Mouse (Mus musculus): ENCODE measurements around the gene Tmem267. TPM values are rescaled to one million over a fixed set of nuclear protein-coding genes. Genes with fewer than 3 reads are reported as not detected.
"Not testable (repeated sequence)": the region's sequence is repeated elsewhere in the genome, so short reads cannot be mapped to it uniquely, and the experiment has no call there.

Tmem267 gene
- total RNA-seq, 2 experiments from 2014 or later: 22.5 to 24.2 TPM

GRCm38 (mm10) chr13:119599498-119599897 lies 111.7 kb downstream of the Tmem267 start:
- intact Hi-C loops (cut with DNase I); DNase-seq (ENCODE audit: extremely low spot score in 1 of 2, low spot score in 2 of 2); H3K27ac ChIP-seq; H3K4me3 ChIP-seq: not testable (repeated sequence)

- DNase-seq (ENCODE audit: extremely low spot score in 1 of 2, low spot score in 2 of 2): peak; percentile 48 to 49
- intact Hi-C loops (cut with DNase I); H3K4me3 ChIP-seq; H3K27ac ChIP-seq: not testable (repeated sequence)
These were observed 112.3 kb downstream of the Tmem267 start for GRCm38 (mm10) chr13:119600166-119600565.

GRCm38 (mm10) chr13:119602688-119603331 lies 115.0 kb downstream of the Tmem267 start:
- DNase-seq (ENCODE audit: extremely low spot score in 1 of 2, low spot score in 2 of 2): peak; percentile 45 to 49
- intact Hi-C loops (cut with DNase I); H3K27ac ChIP-seq; H3K4me3 ChIP-seq: not testable (repeated sequence)

- H3K4me3 ChIP-seq; intact Hi-C loops (cut with DNase I): not testable (repeated sequence)
These were observed 116.1 kb downstream of the Tmem267 start for GRCm38 (mm10) chr13:119603890-119604289.

GRCm38 (mm10) chr13:119604322-119604721 lies 116.5 kb downstream of the Tmem267 start:
- intact Hi-C loops (cut with DNase I); H3K27ac ChIP-seq; H3K4me3 ChIP-seq; DNase-seq (ENCODE audit: extremely low spot score in 1 of 2, low spot score in 2 of 2): not testable (repeated sequence)

More at GRCm38 (mm10) chr13:119603890-119604289, 116.1 kb downstream of the Tmem267 start:
- not testable (repeated sequence) for H3K27ac ChIP-seq; DNase-seq (ENCODE audit: extremely low spot score in 1 of 2, low spot score in 2 of 2)

- Histone ChIP-seq H3K27ac (no peak overlapping the region), H3K4me3 (no peak overlapping the region)
- intact Hi-C loops (cut with DNase I): no loop called here
- no peak for DNase-seq (ENCODE audit: extremely low spot score in 1 of 2, low spot score in 2 of 2)
- TF ChIP-seq CTCF (IDR thresholded peaks at IDR 0.05): no peak
These were observed 131.0 kb downstream of the Tmem267 start for GRCm38 (mm10) chr13:119618841-119619240.

- no peak overlapping the region for H3K27ac ChIP-seq
- intact Hi-C loops (cut with DNase I): no loop called here
- no peak overlapping the region for H3K4me3 ChIP-seq
- TF ChIP-seq CTCF (IDR thresholded peaks at IDR 0.05): no peak
- DNase-seq (ENCODE audit: extremely low spot score in 1 of 2, low spot score in 2 of 2): no peak
These were observed 131.9 kb downstream of the Tmem267 start for GRCm38 (mm10) chr13:119619735-119620134.

- no peak within 1 kb of the TSS for H3K4me3 ChIP-seq
- H3K27ac ChIP-seq: no peak within 1 kb of the TSS
- intact Hi-C loops (cut with DNase I): no loop called here
- no peak for DNase-seq (ENCODE audit: extremely low spot score in 1 of 2, low spot score in 2 of 2)
- no peak for TF ChIP-seq CTCF (IDR thresholded peaks at IDR 0.05)
These were observed 135.8 kb downstream of the Tmem267 start, which contains the start of gene Ccl28 for GRCm38 (mm10) chr13:119623634-119624033. Gene Ccl28, plus strand, starts transcription at chr13:119623819.

- H3K4me3 ChIP-seq; DNase-seq (ENCODE audit: extremely low spot score in 1 of 2, low spot score in 2 of 2); H3K27ac ChIP-seq; intact Hi-C loops (cut with DNase I): not testable (repeated sequence)
- TF ChIP-seq CTCF (IDR thresholded peaks at IDR 0.05): peak; percentile 37
These were observed 138.1 kb downstream of the Tmem267 start for GRCm38 (mm10) chr13:119625952-119626351.

GRCm38 (mm10) chr13:119631482-119632155 lies 143.8 kb downstream of the Tmem267 start:
- peak overlapping the region; percentile 51 for H3K4me3 ChIP-seq
- peak overlapping the region; percentile 76 for H3K27ac ChIP-seq
- intact Hi-C loops (cut with DNase I): no loop called here
- peak; percentile 84 for DNase-seq (ENCODE audit: extremely low spot score in 1 of 2, low spot score in 2 of 2)
- no peak for TF ChIP-seq CTCF (IDR thresholded peaks at IDR 0.05)

- TF ChIP-seq CTCF (IDR thresholded peaks at IDR 0.05): no peak
- Histone ChIP-seq H3K27ac (no peak overlapping the region), H3K4me3 (peak overlapping the region; percentile 51)
- no peak for DNase-seq (ENCODE audit: extremely low spot score in 1 of 2, low spot score in 2 of 2)
- intact Hi-C loops (cut with DNase I): no loop called here
These were observed 144.3 kb downstream of the Tmem267 start for GRCm38 (mm10) chr13:119632156-119632548.

GRCm38 (mm10) chr13:119635496-119635895 lies 147.7 kb downstream of the Tmem267 start:
- no peak for DNase-seq (ENCODE audit: extremely low spot score in 1 of 2, low spot score in 2 of 2)
- TF ChIP-seq CTCF (IDR thresholded peaks at IDR 0.05): no peak
- intact Hi-C loops (cut with DNase I): no loop called here
- Histone ChIP-seq H3K27ac (no peak overlapping the region), H3K4me3 (no peak overlapping the region)

- DNase-seq (ENCODE audit: extremely low spot score in 1 of 2, low spot score in 2 of 2): no peak
- H3K27ac ChIP-seq: no peak overlapping the region
- no peak overlapping the region for H3K4me3 ChIP-seq
- intact Hi-C loops (cut with DNase I): no loop called here
- TF ChIP-seq CTCF (IDR thresholded peaks at IDR 0.05): no peak
These were observed 150.0 kb downstream of the Tmem267 start for GRCm38 (mm10) chr13:119637837-119638236.
